Mouse (Mus musculus) limb, embryonic 15.5 days (tissue): ENCODE measurements around the gene Sap25. TPM values are rescaled to one million over a fixed set of nuclear protein-coding genes. Genes with fewer than 3 reads are reported as not detected.

Source experiments
- ATAC-seq: fragments of 200-750 bp; cut with Nextera tagmentation; 2 replicates; pipeline ENCODE4 v1.8.0; 2017; ENCODE audit warnings: low read depth, moderate TSS enrichment; ENCODE audit not compliant: insufficient number of reproducible peaks, low FRiP score, low TSS enrichment
- H3K27ac ChIP-seq: fragments of 300-500 bp; sonication (generic); 2 replicates; pipeline ENCODE4 v1.5.1; 2015; ENCODE audit warnings: moderate library complexity, mild to moderate bottlenecking, inconsistent platforms
- H3K27me3 ChIP-seq: fragments of 300-500 bp; sonication (generic); 2 replicates; pipeline ENCODE4 v1.6.1; 2015; ENCODE audit warnings: inconsistent platforms
- H3K36me3 ChIP-seq: fragments of 300-500 bp; sonication (generic); 2 replicates; pipeline ENCODE4 v1.6.1; 2015; ENCODE audit warnings: inconsistent platforms
- H3K4me1 ChIP-seq: fragments of 300-500 bp; sonication (generic); 2 replicates; pipeline ENCODE4 v1.6.1; 2015; ENCODE audit warnings: inconsistent platforms
- H3K4me2 ChIP-seq: fragments of 300-500 bp; sonication (generic); 2 replicates; pipeline ENCODE4 v1.6.1; 2015; ENCODE audit warnings: mild to moderate bottlenecking, inconsistent platforms
- H3K4me3 ChIP-seq: fragments of 300-500 bp; sonication (generic); 2 replicates; pipeline ENCODE4 v1.5.1; 2015; ENCODE audit warnings: mild to moderate bottlenecking, inconsistent platforms
- H3K9ac ChIP-seq: fragments of 300-500 bp; sonication (generic); 2 replicates; pipeline ENCODE4 v1.6.1; 2015; ENCODE audit warnings: inconsistent platforms
- H3K9me3 ChIP-seq: fragments of 300-500 bp; sonication (generic); 2 replicates; pipeline ENCODE4 v1.6.1; 2016; ENCODE audit warnings: inconsistent platforms
- WGBS: fragments of 180-500 bp; shearing (Covaris S2); methylation state at CpG from one replicate; pipeline ENCODE4 v1.1.7; 2015; 5-methylcytosine and 5-hydroxymethylcytosine counted together
- polyA plus RNA-seq: library from polyadenylated mRNA; unstranded; fragments of >200 nt; fragmentation: Nextera tagmentation; extraction: Ambion mirVana; gene quantifications from 2 replicates; pipeline ENCODE4 v1.2.1, GENCODE M21; 2015

Gene Sap25
- polyA plus RNA-seq, 1 experiment from 2014 or later = 6.0 TPM

DNA sequence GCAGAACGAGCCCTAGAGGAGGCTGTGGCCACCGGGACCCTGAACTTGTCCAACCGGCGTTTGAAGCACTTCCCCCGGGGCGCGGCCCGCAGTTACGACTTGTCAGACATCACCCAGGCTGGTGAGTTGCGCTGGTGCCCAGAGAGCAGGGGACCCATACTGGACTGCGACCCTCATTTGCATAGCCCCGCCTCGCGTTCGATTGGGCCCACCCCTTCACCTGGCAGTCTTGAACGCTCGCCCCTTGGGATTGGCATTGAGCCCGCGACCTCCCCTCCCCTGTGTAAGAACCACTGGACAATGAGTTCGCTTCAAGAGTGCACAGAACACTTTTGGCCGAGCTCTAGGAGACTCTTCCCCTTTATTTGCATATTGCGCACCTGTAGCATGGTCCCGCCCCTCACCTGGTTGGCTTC lies 11.8 kb upstream of the Sap25 start:
- Histone ChIP-seq H3K9ac (peak overlapping the region; percentile 79), H3K4me3 (peak overlapping the region; percentile 98), H3K27me3 (no peaks in the 10 kb centered on the region), H3K4me2 (peak overlapping the region; percentile 88), H3K36me3 (peaks cover 10% of the 10 kb centered on the region), H3K27ac (peak overlapping the region; percentile 91), H3K4me1 (peaks cover 49% of the 10 kb centered on the region), H3K9me3 (no peaks in the 10 kb centered on the region)
- WGBS = 0% methylated on average over 23 of the region's 23 CpGs
- no peak for ATAC-seq

DNA sequence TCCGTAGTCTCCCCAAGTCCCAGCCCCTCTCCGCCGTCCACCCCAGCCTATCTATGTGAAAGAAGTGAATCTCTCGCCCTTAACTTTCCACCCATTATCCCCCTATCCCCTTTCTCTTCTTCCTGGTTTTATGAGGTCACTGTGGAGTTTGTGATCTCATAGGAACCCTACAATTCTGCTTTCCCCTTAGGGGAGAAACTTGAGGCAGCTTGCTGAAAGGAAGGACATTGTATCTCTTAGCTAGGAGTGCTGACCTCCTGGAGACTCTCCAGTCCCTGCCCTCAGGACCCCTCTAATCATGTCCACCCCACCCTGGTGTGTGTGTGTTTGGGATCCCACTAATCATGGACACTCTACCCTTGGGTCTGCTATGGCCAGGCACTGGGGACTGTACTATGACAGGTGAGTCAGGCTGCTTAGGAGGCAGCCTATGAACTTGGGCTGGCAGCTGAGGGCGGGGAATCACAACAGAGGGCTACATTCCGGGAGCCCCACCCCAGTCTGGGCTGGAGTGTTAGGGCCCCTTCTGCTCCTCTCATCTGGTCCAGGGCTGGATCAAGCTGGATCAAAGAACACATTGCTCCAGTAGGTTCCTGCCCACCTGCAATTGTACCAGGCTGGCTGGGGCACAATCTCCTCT lies 11.1 kb upstream of the Sap25 start:
- peaks cover 44% of the 10 kb centered on the region for H3K4me1 ChIP-seq
- H3K4me3 ChIP-seq = peak overlapping the region; percentile 98
- peak overlapping the region; percentile 91 for H3K27ac ChIP-seq
- peaks cover 11% of the 10 kb centered on the region for H3K36me3 ChIP-seq
- WGBS = 14% methylated on average over 6 of the region's 6 CpGs
- H3K4me2 ChIP-seq = peak overlapping the region; percentile 88
- no peaks in the 10 kb centered on the region for H3K27me3 ChIP-seq
- H3K9me3 ChIP-seq = no peaks in the 10 kb centered on the region
- ATAC-seq = no peak
- peak overlapping the region; percentile 79; the same call in 1 of the 2 replicates for H3K9ac ChIP-seq

DNA sequence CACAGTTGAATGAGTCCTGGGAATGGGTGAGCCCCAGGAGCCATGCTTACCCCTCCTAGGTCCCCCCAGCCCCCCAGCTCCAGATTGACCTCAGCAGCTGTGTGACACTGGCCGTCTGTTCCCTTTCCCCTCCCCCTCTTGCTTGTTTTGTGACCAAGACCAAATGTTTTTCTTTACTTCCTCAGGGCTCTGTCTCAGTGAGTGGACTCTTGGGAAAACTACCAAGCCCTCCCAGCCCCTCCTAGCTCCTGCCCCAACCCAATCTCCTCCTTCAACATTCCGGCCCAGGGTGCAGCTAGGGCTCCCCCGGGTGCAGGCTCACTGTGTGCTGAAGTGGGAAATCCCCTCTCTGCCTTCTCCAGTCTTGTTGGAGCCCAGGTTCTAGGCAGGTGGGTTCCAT lies 10.5 kb upstream of the Sap25 start:
- Histone ChIP-seq H3K27ac (peak overlapping the region; percentile 91), H3K36me3 (peaks cover 16% of the 10 kb centered on the region), H3K27me3 (no peaks in the 10 kb centered on the region), H3K9me3 (no peaks in the 10 kb centered on the region), H3K4me1 (peaks cover 44% of the 10 kb centered on the region), H3K4me3 (peak overlapping the region; percentile 98), H3K9ac (0 out of 2 replicates have a peak overlapping the region, but pooled peaks have one; percentile 79), H3K4me2 (peak overlapping the region; percentile 88)
- WGBS = 17% methylated on average over 3 of the region's 3 CpGs
- no peak for ATAC-seq

DNA sequence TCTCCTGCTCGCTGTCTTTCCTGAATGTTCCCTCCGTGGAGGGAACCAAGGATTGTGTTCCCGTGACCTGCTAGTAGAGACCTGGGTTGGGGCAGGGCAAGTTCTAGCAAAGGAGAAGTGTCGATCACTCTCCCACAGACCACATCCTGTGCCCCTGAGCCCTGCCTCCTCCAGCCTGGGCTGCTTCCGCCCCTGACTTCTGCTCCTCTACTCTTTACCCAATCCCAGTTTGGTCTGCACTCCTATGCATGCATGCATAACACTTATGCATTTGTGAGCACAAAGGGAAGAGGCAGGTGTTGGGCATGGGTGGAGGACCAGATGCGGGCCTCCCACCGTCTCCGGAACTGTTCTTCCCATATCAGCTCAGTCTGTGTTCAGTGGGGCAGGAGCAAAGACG lies 10.0 kb upstream of the Sap25 start:
- Histone ChIP-seq H3K27me3 (no peaks in the 10 kb centered on the region), H3K4me3 (no peak overlapping the region; the same call in 1 of the 2 replicates), H3K36me3 (peaks cover 21% of the 10 kb centered on the region), H3K9me3 (no peaks in the 10 kb centered on the region), H3K4me1 (peaks cover 44% of the 10 kb centered on the region), H3K9ac (no peak overlapping the region), H3K4me2 (peak overlapping the region; percentile 88; the same call in 1 of the 2 replicates), H3K27ac (peak overlapping the region; percentile 91)
- no peak for ATAC-seq
- WGBS = 61% methylated on average over 9 of the region's 9 CpGs

DNA sequence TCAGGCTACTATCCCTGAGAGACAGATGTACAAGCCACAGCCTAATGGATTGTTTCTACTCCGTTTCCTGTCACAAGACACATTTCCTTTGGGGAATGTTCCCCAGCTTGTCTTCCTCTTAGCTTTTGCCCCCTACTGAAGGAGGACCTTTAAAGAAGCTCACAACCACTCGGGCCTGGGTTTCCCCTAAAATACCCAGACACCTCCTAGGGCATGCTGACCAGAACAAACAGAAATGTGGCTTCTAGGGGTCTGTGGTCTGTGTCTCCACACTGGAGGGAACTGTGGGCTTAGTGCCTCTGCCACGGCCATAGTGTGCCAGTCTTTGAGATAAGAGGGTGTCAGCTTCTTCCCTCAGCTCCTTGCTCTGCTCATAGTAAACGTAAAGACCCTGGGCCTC lies 9.5 kb upstream of the Sap25 start:
- Histone ChIP-seq H3K27ac (peak overlapping the region; percentile 43; the same call in 1 of the 2 replicates), H3K4me3 (no peak overlapping the region; the same call in 1 of the 2 replicates), H3K27me3 (no peaks in the 10 kb centered on the region), H3K4me2 (no peak overlapping the region), H3K36me3 (peaks cover 25% of the 10 kb centered on the region), H3K9me3 (no peaks in the 10 kb centered on the region), H3K9ac (no peak overlapping the region), H3K4me1 (peaks cover 44% of the 10 kb centered on the region)
- ATAC-seq = no peak
- 65% methylated on average over 4 of the region's 4 CpGs for WGBS

DNA sequence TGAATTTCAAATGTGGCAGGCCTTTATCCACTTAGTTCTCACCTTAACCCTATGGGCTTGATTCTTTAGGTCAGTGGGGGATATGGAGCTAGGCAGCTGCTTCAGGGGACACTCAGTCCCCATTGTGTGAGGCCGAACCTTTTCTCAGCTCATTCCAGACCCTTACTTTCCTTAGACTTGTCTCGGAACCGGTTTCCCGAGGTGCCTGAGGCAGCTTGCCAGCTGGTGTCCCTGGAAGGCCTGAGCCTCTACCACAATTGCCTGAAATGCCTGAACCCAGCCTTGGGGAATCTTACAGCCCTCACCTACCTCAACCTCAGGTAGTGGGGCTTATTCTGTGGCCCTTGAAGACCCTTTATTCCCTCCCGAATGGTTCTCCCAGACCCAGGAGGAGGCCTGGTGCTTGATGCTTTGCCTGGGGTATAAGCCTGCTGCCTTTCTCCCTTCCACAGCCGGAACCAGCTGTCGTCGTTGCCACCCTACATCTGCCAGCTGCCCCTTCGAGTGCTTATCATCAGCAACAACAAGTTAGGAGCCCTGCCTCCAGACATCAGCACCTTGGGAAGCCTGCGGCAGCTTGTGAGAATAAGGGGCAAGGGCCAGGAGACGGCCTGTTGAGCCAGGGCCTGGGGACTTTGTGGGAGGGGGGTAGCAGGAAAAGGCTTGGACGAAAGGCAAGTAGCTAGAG lies 7.6 kb upstream of the Sap25 start:
- Histone ChIP-seq H3K4me3 (no peak overlapping the region), H3K9ac (no peak overlapping the region), H3K9me3 (no peaks in the 10 kb centered on the region), H3K4me1 (peaks cover 38% of the 10 kb centered on the region), H3K27me3 (no peaks in the 10 kb centered on the region), H3K4me2 (no peak overlapping the region), H3K27ac (0 out of 2 replicates have a peak overlapping the region, but pooled peaks have one; percentile 3), H3K36me3 (peaks cover 45% of the 10 kb centered on the region)
- 67% methylated on average over 12 of the region's 12 CpGs for WGBS
- no peak for ATAC-seq

DNA sequence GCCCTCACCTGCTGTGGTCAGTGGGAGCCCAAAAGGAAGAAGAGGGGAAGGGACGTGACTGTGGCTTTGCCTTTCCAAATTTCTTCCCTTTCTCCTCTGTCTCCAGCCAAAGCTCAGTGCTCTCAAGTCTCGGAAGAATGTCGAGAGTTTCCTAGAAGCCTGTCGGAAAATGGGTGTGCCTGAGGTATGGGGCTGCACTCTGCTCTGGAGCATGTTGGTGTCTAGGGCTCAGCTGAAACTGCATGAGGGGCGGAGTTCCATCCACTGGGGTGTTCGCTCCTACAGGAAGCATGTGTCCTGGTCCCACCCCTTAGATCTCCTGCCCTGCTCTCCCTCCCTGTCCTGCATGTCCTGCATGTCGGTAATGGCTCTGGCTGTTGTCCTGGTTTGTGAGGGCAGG lies 1.7 kb upstream of the Sap25 start:
- Histone ChIP-seq H3K27me3 (peaks cover 15% of the 10 kb centered on the region), H3K4me1 (peaks cover 9% of the 10 kb centered on the region), H3K36me3 (peaks cover 78% of the 10 kb centered on the region), H3K4me3 (no peak overlapping the region), H3K9me3 (no peaks in the 10 kb centered on the region), H3K27ac (no peak overlapping the region), H3K9ac (no peak overlapping the region), H3K4me2 (no peak overlapping the region)
- 75% methylated on average over 7 of the region's 7 CpGs for WGBS
- ATAC-seq = no peak

DNA sequence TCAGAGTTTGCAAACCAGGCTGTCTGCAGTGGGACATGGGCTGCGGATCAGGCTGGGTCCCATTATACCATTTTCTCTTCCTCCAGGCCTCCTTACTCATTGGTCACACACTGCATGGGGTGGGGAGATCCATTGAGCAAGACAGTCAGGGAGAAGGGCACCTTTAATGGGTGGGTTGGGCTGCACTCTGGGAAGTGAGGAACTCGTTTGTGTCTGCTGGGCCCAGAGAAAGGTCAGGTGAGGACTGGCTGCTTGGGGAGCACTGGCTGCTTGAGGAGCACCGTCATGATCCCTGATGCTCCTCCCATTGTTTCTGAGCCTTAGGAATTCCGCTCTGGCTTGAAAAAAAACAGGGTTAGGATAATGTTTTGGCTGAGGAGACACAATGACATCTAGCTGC lies 1.8 kb downstream of the Sap25 start:
- H3K36me3 ChIP-seq = peaks cover 50% of the 10 kb centered on the region
- peaks cover 28% of the 10 kb centered on the region for H3K4me1 ChIP-seq
- no peak overlapping the region for H3K4me2 ChIP-seq
- peaks cover 36% of the 10 kb centered on the region for H3K27me3 ChIP-seq
- no peak overlapping the region for H3K4me3 ChIP-seq
- H3K9ac ChIP-seq = no peak overlapping the region
- H3K27ac ChIP-seq = no peak overlapping the region
- ATAC-seq = no peak
- H3K9me3 ChIP-seq = no peaks in the 10 kb centered on the region
- WGBS = 60% methylated on average over 4 of the region's 4 CpGs

DNA sequence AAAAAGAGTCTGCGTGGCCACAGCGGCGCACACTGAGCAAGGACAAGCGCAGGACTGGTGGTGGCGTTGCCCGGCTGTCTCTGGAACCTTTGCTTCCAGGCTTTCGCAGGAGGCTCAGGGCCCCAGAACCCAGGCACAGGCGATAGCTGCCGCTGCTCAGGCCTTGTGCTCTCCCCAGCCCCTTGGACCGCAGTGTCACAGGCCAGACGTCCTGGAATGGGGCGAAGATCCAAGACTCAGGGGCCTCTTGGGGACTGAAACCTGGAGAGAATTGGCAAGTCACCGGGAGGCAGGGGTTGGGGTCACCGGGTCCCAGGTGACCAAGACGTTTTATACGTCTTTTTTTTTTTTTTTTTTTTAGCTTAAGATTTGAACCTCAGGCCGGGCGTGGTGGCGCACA lies 3.4 kb downstream of the Sap25 start:
- Histone ChIP-seq H3K27ac (no peak overlapping the region), H3K4me1 (peaks cover 43% of the 10 kb centered on the region), H3K27me3 (peaks cover 36% of the 10 kb centered on the region), H3K9ac (no peak overlapping the region), H3K9me3 (no peaks in the 10 kb centered on the region), H3K4me3 (no peak overlapping the region), H3K4me2 (no peak overlapping the region), H3K36me3 (peaks cover 34% of the 10 kb centered on the region)
- ATAC-seq = no peak
- WGBS = 40% methylated on average over 19 of the region's 19 CpGs

DNA sequence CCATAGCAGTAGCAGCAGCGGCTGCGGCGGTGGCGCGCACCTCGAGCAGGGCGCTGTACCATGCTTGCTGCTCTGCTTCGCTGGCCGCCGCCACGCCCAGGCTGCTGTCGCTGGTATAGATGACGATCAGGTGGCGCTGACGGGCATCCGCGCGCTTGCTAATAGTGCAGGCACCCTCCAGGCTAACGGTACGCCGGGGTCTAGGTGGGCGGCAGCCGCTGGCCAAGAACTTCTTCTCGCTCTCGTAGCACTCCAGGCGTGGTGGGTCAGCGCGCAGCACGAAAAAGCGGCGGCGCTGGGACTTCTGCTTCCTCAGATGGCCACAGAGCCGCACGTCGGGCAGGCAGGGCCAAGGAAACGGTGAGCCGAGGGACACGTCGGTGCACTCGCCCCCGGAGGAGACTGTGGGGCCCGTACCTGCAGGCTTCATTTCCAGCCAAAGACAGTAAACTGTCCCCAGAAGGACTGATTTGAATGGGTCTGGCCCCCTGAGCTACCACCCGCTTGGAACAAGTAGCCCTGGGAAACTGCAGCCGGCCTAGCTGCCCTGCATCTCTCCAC lies 4.0 kb downstream of the Sap25 start:
- ATAC-seq = no peak
- peaks cover 36% of the 10 kb centered on the region for H3K27me3 ChIP-seq
- peaks cover 49% of the 10 kb centered on the region for H3K4me1 ChIP-seq

DNA sequence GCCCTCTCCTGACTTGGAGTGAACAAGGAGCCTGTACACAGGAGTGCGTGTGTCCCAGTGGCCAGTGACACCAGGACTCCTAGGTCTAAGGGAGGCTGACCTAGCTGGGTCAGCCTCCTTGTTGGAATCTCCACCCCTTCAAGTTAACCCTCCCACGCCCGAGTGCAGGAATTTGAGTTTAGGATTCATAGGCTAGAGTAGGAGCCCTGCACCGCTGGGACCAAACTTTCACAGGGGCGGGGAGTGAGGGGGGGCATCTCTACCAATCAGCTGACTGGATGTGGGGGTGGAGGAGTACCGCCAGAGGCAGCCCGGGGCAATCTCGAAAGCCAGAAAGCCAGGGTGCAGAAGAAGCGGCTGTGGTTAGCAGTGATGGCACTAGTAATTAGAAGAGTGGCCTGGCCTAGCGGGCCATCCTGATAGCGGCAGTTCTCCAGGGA lies 4.5 kb downstream of the Sap25 start, which contains the start of gene Irs3:
TSS of gene Irs3 (minus strand) at position 63 of the 440 bp plus-strand sequence.
- Histone ChIP-seq H3K27me3 (peaks cover 36% of the 10 kb centered on the region), H3K4me1 (peaks cover 49% of the 10 kb centered on the region), H3K36me3 (peaks cover 22% of the 10 kb centered on the region), H3K27ac (no peak within 1 kb of the TSS), H3K9ac (no peak within 1 kb of the TSS), H3K4me3 (peak within 1 kb of the TSS; percentile 29), H3K9me3 (no peaks in the 10 kb centered on the region), H3K4me2 (peak within 1 kb of the TSS; percentile 46)
- 22% methylated on average over 11 of the region's 11 CpGs for WGBS
- no peak for ATAC-seq

More for the DNA sequence above, 4.0 kb downstream of the Sap25 start:
- H3K4me3 ChIP-seq = peak overlapping the region; percentile 29
- WGBS = 4% methylated on average over 44 of the region's 44 CpGs
- H3K36me3 ChIP-seq = peaks cover 27% of the 10 kb centered on the region
- peak overlapping the region; percentile 46 for H3K4me2 ChIP-seq
- H3K9me3 ChIP-seq = no peaks in the 10 kb centered on the region
- H3K9ac ChIP-seq = no peak overlapping the region
- H3K27ac ChIP-seq = no peak overlapping the region
